Mouse (Mus musculus) granulocyte monocyte progenitor cell, adult 5-6 weeks (primary cell): ENCODE results near the gene Figla. TPM values are rescaled to one million over a fixed set of nuclear protein-coding genes. Genes with fewer than 3 reads are reported as not detected.
"Not testable (repeated sequence)": the region's sequence is repeated elsewhere in the genome, so short reads cannot be mapped to it uniquely, and the experiment has no call there.

Source experiments
- ATAC-seq: replicated peaks from 2 replicates; pipeline ENCODE4 v1.8.0; 2016; ENCODE audit warnings: mild to moderate bottlenecking, moderate TSS enrichment, inconsistent platforms; ENCODE audit not compliant: poor library complexity, severe bottlenecking
- total RNA-seq, 2 experiments: library from RNA; stranded (forward) in 1 of 2; stranded (reverse) in 1 of 2; fragments of 200-712, 200-1000 nt in 1 of 2; fragments of >200 nt in 1 of 2; fragmentation: Nextera tagmentation in 1 of 2; gene quantifications; 2 replicates each; pipeline ENCODE4 v1.2.3; 2014 to 2017

Gene Figla
- total RNA-seq (2014; fragmentation: Nextera tagmentation), result not detected in 2 replicates
- total RNA-seq (2017), result not detected in 2 replicates

DNA sequence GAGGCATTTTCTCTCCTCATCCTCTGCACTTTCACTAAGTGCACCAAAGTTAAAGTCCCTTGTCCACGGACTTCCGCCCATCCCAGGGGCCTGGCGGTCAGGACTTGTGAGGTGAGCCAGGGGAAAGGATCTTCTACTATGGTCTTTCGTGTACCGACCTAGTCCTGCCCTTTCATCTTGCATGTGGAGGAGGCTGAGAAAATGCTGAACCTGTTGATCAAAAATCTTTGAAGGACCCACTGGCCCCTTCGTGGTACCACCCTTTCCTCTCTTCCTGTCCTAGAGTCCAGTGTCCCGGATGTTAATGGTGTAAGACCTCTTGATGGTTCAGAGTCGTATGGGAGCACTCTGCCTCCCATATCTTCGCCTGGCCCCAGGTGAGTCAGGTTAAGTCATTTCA lies at the start of gene Figla:
Gene Figla (plus strand): TSS at position 301 of the 400 bp plus-strand sequence.
- ATAC-seq, result no peak

DNA sequence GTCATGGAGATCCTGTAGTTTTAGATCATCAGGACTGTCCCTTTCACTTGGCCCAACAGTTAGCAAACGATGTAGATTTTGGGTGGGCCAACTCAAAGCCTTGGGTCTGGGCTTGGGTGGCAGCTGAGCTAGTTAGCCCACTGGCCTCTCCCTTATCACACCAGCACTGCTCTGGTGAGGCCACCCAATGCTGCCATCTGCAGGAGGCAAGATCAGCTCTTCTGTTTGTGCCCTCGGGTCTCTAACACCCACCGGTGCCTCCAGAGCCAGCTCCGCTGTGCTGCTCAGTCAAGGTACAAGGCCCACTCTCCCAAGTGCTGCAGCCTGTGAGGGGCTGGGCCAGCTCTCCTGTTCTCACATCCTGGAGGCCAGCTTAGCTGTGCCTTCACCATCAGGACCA lies 49.3 kb upstream of the Figla start:
- 0 out of 2 replicates have a peak, but pooled peaks have one; percentile 19 for ATAC-seq

DNA sequence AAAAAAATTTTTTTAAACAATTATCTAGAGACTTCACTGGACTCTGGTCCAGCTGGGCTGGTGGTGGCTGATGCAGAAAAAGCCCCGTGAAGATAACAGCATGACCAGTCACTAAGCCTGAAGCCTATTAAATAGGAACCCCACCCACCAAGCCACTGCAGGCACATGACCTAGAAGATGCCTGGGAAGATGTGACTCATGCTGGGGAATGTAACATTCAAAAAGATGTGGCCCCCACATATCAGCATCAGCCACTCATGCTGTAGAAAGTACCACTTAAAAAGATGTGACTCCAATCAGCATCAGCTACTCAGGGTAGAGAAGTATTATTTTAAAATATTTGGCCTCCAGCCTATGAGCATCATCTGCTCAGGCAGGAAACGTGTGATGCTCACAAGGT lies 46.1 kb upstream of the Figla start:
- ATAC-seq, result no peak

DNA sequence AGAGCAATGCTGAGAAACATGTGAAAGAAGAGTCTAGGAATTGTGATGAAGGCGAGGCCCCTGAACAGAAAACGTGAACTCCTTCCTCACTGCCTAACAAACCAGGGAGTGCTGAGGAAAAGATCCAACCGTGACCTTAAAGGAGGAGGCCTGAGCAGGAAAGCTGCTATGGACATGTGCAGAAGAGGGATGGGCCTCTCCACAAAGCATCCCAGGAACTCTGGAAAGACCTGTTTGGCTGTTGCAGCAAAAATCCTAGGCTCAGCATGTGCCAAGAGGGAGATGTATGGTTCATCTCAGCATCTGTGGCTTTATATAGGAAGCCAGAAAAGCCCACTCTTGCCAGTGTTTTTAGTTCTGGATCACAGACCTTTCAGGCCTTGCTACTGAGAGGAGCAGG lies 43.3 kb upstream of the Figla start:
- ATAC-seq, result no peak

DNA sequence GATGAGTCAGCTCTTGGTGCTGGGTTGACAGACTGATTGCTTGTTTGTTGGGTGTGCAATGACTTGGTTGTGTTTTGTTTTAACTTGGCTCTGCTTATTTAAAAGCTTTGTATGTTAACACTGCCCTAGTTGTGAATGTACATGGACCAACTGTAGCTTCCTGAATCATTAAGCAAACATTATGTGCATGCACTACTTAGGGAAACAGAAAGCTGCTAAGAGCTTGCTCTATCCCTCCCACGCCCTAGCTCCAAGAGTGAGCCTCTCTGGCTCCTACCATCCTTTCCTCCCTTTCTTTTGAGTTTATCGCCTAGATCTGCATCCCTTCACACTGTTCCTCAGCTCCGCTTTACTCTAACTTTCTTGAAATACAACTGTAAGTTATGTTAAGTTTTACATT lies 42.6 kb upstream of the Figla start:
- no peak for ATAC-seq

DNA sequence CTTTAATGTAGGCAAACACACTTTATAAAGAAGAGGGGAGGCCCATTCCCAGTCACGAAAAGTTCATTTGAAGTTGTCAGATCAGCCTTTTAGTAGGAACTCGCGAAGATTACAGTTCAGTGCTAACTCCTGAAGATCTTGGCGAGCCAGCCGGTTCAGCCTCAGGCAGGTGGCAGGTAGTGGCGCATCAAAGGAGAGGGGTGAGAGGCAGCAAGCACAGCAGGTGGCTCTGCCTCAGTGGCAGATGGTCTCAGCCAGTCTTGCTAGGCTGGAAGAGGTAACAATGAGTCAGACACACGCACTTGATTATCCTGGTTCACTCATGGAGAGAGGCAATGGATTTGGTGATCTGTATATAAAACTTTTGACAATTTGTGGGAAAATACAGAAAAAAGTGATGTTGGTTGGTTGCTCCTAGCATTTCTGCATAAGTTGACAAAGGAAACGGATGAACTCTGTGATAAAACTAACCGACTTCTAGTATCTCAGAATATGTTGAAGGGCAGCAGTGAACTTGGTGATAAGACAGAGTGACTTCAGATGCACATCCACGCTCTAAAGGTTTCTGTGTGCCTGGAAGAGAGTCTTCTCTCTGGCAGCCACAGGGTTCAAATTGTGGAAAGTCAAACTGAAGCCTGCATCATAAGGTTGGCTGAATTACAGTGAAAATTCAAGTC lies 40.9 kb upstream of the Figla start:
- ATAC-seq, result no peak

DNA sequence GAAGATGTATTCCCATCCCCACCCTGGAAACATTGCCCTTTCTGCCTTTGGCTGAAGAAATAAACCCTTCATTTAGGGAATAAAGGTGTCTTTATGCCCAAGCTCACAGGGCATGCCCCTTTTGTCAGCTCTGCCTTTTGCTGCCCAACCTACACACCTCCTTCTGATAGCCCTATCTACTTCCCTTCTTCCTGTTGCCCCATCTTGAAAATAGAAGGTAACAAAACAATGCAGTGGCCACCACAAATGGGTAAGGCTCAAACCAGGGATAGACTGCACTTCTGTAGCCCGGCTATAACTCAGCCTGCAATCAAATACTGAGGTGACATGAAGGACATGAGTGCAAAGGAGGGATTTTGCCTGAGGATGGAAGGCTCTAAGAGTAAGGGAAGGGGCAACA lies 40.2 kb upstream of the Figla start:
- no peak for ATAC-seq

DNA sequence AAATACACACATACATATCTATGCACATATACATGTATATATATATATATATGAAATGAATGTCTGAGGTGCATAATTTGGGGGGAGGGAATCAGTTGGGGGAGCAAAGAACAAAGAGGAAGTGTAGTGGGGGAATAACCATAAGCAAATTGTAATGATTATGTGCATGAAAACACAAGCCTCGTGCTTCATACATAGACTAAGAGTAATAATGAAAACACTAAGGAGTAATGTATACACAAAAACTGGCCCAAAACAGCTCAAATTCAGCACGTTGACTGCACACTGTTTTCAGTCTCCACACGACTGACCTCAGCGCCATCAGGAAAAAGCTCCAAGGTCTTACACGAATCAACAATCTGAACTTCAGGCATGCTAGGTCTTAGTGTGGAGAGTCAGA lies 39.7 kb upstream of the Figla start:
- ATAC-seq, result no peak

DNA sequence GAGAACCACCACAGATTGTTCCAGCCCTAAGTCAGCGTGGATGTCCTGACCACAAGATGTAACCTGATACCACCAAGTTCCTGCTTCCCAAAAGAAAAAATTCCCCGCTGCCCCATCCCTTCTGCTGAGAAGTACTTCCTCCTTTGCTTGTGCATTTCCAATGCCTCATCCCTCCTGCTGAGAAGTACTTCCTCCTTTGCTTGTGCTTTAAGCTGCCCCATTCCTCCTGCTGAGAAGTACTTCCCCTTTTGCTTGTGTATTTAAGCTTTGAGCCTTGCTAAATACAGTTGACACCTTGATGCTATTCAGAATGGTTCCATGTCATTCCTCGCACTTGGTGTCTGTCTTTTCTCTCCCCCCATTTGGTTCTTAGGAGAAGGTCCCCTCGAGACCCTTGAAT lies 37.2 kb upstream of the Figla start:
- ATAC-seq, result not testable (repeated sequence)

DNA sequence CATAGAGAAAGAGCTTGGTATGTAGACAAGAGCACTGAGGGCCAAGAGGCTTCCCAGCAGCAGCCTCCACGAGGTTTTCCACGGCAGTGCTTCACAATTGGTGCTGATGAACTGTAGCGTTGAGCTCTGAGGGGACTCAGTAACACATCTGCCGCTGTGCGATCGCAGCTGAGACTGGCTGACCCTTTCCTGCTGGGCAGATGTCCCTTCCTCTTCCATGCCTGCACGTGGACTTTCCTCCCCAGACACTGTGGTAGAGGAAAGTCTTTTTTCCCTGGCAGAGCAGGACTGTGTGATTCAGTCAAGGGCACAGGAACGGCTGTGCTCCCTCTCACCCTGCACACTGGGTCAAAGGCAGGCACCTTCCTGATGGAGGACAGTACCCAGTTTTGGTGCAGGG lies 31.6 kb upstream of the Figla start:
- ATAC-seq, result no peak

DNA sequence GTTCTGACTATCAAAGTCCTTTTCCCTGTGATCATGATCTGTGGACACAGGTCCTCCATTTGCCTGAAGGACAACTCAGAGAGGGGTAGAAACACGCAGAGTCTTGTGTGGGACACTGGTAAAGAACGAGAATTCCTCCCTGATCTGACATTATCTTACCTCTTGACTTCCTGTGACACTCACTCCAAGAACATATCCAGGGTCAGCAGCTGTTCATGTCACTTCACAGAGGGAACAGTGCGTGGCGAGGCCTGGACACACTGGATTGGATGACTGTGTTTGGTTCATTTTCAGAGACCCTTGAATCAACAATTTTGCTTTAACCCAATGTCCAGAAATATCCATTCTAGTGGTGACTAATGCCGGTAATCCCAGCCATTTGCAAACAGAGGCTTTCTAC lies 26.4 kb upstream of the Figla start:
- not testable (repeated sequence) for ATAC-seq

DNA sequence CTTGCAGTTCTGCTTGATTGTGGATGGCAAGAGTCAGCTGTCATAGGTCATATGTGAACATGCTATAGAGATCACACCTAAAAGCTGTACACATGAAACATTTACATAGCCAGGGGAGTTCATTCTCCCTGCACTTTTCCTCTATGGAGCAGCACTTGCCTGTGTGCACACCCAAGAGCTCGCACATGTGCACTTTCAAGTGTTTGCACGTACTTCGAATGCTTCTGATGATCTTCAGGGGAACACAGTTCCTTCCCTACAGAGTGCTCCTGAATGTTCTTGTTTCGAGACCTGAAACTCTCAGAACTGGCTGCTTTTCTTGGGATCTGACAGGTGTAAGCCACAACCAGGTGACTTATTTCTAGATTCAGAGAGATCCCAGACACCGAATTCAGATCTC lies 25.2 kb upstream of the Figla start:
- ATAC-seq, result not testable (repeated sequence)

DNA sequence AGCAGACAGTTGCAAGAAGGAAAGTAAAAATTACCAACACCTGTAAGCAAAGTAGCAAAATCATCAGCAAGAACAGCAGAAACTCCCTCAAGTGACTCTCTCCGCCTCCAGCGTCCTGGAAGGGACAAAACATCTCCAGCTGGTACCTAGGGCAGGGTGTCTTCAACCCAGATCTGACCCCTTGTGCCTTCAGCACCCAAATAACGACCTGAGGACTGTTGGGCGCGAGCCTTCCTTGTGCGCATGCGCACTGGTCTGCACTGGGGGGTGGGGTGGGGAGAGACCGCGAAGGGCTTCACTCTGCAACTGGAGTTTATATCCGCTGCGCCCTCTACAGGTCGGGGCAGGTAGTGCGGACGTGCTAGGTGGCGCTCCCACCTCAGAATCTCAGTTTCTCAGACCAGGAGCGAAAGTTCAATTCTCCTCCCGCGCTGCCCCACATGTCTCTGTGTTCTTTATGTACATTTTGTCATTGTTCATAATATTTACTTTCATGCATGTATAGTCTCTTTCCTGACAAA lies 12.5 kb upstream of the Figla start:
- ATAC-seq, result peak; percentile 44; the same call in 1 of the 2 replicates

DNA sequence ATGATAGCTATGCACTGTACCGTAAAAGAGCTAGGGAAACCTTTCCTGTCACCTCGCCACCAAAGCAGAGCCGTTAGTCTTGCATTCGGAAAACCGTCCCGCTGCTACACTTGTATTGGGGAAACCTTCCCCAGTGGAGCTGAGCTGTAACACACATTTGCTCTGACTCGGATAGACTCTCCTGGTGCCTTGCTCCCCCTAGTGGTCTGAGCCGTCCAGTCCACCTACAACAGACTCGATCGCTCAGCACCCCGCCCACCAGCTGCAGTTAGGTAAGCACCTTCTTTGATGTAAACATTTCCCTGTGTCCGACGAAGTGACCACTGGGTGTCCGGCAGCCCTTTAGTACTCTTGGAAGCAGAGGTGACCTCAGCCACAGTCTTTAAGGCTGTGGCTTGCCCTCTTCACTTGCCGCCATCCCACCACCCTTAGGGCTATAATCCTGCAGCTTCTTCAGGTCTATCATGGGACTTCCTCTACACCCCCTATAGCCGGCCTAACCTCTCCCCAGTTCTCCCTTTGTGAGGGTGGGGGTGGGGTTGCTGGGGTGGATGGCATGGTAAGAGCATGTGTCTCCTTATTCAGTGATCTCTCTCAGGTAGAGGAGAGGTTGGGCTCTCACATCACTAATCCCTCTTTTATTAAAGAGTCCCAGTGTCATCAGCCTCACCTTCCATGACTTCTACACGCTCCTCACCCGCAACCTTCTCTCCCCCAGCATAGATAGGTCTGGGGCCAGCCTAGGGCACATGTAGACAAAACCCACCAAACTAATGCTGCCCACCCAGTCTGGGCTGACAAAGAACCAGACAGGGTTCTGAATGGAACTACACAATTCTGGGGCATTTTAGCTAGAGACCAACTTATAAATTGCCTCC lies 11.5 kb upstream of the Figla start:
- peak; percentile 99 for ATAC-seq

DNA sequence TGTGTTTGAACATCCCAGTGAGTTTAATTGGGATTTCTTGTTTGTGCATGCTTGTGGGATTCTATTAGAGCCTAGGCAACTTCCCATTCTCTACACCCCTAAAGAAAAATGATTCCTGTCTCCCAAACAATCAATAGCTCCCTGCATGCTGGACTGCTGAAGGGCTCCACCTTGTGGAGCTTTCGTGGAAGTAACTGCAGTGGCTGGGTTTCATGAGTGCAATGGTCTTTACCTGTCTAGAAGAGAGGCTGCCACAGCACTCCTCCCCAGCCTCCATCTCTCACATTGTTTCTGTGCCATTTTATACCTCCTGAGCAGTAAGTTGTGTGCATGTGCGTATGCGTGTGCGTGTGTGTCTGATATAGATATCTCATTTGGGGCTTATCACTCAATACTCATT lies 6.0 kb upstream of the Figla start:
- peak; percentile 59 for ATAC-seq

DNA sequence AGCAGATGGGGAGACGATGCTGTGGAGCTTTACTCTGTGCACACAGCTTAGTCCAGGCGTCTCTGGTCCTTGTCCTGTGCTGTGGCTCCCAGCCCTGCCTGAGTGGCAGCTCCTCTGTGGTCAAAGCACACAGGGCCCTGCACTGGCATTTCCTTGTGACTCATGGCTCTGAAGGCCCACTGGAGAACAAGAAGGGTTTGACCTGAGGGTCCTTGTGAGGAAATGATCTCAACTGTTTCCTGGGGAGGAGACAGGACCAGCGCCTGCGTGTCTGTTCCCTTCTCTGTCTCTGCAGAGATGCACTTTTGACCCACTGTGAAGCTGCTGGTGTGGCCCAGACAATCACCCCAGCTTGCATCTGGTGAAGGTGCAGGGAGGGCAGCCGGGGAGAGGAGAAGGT lies 1.2 kb upstream of the Figla start:
- not testable (repeated sequence) for ATAC-seq

DNA sequence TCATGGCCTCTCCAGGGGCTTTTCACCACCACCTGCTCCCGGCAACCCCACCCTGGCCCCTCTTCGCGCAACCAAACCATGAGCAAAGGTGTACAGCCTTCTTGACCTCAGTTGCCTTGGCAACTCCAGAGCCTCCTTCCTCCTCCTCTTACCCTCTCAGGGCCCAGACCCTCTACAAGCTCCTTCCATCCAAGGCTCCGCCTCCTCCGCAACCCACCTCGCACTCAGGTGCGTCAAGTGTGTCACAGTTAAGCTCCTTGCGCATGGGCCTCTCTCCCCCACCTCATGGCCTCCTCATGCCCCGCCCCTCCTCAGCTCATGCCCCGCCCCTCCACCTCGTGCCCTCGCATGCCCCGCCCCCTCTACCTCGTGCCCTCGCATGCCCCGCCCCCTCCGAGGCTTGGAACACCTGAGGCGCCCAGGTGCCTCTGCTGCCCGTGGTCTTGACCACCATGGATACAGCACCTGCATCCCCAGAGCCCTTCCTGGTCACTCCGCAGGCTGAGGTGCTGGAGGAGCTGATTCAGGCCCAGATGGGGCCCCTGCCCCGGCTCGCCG lies 901 bp downstream of the Figla start:
- ATAC-seq, result no peak

DNA sequence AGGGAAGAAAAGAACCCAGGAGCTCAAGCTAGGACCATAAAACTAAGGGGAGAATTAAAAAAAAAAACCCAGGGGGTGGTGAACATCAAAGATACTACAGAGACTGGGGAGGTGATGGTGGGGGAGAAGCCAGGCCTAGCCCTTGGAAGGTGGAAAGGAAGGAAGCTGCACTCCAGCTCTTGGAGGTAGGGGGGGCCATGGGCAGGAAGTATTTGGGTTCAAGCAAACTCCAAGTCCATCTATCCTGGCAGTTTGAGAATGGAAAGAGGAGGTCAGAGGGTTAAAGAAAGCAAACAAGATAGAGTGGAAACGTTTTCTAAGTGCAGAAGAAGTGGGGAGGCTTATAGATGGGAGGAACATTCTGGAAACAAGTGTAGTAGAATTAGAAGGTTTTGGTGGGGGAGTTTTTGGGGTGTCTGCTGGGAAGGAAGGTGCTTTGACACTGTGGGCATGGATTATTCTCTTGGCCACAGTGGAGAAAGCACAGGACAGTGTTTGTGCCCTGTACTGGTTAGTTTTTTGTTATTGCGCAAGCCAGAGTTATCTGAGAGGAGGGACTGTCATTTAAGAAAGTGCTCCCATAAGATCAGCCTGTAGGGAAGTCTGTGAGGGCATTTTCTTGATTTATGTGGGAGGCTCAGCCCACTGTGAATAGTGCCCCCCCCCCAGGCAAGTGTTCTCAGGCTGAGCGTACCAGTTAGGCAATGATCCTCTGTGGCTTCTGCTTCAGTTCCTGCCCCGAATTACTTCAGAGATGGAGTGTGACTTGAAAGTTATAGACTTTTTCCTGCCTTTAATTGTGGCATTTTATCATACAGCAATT lies 3.7 kb downstream of the Figla start:
- ATAC-seq, result peak; percentile 62

DNA sequence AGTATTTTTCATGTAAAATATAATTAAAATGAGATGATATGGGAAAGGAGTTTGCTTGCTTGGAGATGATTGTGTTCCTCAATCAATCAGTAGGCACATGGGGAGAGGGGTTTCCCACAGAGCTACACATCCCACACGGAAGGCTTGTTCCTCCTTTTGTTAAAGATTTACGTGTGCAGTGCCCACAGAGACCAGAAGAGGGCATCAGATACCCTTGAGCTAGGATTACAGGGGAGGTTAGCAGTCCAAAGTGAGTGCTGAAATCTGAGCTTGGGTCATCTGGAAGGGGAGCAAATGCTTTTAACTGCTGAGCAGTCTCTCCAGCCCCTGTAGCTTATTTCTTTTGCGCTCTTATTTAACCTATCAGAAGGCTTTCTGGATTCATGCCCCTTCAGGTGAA lies 5.0 kb downstream of the Figla start:
- peak; percentile 86 for ATAC-seq

DNA sequence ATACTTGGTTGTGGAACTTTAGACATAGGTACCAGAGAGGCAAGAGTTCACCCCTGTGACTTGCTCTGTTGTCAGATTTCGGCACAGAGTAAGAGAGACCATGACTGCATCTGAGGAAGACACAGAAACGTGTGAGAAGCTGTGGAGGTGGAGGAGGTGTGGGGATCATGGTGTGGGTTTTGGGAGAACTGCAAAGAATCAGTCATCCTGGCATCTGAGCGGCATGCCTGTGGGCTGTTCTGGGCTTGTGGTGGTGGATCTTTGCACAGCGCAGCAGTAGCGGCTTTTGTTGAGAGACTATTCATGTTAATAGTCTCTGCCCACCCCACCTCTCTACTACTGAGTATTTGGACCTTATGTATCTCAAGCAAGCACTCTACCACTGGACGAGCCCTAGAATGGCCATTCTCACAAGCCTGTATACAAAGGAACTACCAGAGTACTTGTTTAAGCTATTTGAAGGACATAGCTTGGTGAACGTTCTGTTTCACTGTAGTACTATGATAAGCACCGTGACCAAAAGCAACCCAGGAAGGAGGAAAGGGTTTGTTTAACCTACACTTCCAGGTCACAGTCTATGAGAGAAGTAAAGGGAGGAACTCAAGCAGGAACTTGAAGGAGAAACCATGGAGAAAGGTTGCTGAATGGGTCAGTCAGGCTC lies 10.8 kb downstream of the Figla start:
- ATAC-seq, result no peak
